Mouse (Mus musculus) cerebellum, adult 9-10 months (tissue): ENCODE results near the gene Unc5cl.

Experiments
- DNase-seq: peaks from one replicate; pipeline ENCODE4 v3.0.0; 2022

Unc5cl gene

DNA sequence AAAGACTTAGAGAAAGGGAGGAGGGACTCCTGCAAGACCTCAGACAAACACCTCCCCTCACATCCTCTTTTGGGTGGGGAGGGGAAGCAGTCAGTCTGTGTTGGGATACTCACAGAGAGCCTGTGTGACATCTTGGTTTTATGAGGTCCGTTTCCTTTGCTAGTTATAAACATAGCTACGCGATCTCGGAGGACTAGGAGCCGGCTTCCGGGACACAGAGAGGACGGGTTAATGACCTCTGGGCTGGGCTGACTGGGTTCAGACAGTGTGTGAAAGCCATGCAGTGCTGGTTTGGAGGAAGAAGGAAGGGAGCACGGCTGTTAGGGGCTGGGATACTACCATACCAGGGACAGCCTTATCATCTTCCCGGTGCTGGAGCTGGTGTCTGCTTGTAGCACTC is 90.0 kb downstream of the Unc5cl start:
- DNase-seq: no peak

DNA sequence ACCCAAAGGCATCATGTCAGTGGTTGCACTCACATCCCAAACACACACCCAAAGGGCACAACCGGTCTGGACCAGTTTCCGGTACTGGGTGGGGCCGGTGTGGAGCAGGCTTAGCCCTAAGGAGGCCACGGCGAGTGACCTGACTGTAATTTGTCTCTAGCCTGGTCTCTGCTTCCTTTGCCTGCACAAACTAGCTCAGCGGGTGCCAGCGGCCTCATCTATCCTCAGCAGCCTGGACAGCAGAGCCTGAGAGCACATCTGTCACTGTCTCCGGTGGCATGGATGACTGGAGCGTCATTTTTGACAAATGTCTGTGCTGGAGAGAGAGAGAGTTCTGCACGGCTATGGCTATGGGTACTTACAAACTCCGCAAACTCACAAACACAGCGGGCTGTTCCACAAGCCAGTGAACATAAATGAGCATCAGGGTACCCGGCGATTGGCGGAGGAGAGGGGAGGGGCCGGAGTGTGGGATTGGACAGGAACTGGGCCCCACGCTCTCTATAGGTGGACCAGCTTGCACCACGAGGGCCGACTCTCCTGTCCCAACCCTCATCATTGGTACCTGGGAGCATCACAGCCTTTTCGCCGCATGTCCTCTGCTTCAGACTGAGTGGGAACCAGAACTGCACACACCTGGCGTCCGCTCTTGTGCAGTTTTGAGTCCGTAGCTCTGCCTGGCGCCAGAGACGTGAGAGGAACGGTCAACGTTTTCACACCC is 90.7 kb downstream of the Unc5cl start:
- DNase-seq: no peak

DNA sequence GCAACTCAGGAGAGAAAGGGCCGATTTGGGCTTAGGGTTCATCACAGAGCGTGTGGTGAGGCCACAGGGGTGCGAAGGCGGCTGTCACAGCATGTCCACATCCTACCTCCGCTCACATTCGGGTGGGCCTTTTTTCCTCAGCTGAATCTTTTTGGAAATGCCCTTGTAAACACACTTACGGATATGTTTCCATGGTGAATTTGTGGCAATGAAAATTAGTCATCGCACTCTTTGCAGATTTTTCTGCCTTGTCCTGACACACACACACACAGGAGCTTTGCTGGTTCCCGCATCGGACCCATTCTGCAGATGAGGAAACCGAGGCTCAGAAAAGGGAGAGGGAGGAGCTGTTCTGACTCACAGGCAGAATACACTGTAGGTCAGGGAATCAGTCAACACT is 91.3 kb downstream of the Unc5cl start:
- DNase-seq: no peak

DNA sequence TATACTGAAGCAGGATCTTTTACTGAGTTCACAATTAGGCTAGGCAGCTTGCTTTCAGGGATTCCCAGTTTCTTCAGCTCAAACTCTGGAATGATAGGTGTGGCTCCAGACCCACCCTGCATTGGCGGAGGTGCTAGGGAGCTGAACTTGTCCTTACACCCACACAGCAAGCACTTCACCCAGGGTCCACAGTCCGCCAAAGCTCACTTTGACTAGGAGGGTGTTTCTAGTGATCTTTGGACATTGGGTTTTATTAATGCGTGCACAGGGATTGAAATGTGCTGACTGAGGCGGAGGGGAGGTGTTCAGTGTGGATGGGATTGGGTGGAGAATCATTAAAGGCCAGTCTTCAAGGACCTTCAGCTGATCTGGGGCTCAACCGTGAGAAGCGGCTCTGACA is 93.0 kb downstream of the Unc5cl start:
- no peak for DNase-seq

DNA sequence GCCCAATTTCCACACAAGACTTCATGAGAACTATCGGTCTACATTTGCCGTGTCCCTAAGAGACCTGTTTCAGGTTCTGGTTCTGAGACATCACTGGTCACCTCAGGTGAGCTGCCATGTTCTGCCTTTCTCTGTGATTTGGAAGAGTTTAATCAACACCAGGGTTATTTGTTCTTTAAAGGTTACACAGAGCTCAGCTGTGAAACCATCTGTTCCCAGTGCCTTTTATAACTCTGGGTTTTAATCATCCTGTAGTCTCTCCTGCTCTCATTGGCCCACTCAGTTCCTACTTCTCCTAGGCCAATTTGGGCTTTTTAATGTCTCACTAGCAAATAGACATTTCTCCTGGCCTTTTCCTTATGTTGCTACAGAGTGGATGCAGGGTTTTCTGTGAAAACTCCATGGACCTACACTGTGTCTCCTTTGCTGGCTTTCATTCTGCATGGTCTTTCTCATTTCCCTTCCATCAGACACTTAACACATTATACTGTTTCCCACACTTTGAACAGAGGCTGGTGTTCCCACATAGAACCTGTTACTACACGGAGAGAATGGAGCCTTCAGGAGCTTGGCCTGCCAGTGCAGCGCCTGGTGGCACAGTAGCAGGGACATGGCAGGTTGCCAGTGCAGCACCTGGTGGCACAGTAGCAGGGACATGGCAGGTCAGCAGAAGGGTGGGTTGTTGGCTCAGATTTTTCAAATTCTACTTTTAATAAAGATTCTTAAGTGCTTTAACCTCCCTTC is 97.3 kb downstream of the Unc5cl start:
- peak; percentile 92 for DNase-seq

DNA sequence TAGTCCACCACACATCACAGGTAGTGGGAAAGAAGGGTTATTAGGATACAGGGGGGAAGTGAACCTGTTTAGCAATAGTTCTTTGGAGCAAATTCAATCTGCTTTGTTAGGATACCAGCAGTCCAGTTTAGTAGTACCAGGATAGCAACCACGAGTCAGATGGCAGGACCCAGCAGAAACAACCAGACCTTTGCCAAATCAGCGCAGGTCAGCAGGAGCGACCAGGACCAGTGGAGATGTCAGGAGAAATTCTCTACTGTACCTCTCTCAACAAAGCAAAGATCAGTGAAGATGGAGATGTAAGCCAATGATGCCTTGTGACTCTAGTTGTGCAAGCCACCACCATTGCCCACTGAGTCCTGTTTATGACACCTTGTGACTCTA is 97.8 kb downstream of the Unc5cl start:
- peak; percentile 78 for DNase-seq

DNA sequence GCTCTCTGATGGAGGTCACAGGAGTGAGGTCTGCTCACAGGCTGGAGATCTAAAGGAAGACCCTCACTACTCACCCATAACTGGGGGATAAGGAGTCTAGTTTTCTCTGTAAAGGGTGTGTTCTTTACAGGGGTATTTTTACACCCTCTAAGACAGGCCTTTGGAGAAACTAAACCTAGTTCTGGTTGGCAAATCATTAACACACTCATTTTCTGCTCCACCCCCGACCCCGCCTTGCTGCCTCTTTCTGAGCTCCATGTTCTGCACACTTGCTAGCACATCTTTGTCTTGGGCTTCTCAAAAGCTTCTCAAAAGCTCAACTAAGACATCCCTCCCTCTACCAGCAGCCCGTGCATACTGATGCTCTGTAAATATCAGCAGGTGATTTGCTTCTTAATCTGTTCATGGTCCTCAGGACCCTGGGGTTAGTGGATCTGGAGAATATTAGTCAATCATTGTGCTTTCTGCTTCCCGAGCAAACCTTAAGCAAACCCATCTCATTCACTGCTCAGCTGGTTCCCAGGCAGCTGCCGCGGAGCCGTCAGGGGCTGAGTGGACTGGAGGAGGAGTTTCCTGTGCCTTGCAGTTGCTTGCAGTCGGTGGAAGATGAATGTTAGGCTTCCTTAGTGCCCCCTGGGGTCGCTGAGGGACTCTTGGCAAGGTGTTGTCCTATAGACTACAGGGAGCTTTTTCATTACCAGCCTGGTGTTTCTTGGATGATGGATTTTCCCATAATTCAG is 101.7 kb downstream of the Unc5cl start:
- DNase-seq: no peak

DNA sequence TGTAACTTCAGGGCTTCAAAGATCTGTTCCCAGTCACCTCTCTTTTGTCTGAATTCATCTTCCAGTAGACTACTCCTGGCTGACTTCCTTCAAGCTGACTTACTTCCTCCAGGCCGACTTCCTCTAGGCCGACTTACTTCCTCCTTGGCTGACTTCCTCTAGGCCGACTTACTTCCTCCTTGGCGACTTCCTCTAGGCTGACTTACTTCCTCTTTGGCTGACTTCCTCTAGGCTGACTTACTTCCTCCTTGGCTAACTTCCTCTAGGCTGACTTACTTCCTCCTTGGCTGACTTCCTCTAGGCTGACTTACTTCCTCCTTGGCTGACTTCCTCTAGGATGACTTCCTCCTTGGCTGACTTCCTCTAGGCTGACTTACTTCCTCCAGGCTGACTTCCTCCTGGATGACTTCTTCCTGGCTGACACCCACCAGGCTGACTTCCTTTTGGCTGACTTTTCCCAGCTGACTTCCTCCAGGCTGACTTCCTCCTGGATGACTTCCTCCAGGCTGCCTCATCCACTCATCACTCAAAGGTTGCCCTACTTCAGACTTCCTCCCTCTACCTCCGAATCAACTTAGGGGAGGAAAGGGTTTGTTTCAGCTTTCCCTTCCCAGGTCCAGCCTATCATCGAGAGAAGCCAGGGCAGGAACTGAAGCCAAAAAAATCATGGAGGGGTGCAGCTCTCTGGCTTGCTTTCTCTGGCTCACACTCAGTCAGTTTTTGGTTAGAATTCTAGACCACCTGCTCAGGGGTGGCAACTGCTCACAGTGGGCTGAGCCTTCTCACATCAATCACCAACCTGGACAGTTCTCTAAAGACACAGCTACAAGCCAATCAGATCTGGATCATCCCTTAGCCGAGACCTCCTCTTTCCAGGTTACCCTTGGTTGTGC is 103.4 kb downstream of the Unc5cl start:
- DNase-seq: no peak

DNA sequence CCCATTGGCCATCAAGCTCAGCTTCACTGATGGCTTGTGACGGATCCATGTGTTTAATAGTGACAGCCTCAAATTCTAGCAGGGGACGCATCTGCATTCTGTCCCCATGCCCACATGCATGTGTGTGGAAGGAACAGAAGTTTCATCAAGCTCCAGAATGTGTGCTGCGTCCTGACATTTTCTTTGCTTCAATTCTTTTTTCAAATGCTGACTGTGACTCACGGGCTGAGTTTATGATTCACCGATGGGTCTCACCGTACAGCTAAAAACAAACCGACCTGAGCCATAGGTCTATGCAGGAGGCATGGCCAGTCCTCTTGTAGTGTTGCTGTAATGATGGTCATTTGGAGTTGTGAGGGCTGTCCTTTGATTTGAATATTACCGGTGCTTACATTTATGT is 110.2 kb downstream of the Unc5cl start:
- DNase-seq: no peak

DNA sequence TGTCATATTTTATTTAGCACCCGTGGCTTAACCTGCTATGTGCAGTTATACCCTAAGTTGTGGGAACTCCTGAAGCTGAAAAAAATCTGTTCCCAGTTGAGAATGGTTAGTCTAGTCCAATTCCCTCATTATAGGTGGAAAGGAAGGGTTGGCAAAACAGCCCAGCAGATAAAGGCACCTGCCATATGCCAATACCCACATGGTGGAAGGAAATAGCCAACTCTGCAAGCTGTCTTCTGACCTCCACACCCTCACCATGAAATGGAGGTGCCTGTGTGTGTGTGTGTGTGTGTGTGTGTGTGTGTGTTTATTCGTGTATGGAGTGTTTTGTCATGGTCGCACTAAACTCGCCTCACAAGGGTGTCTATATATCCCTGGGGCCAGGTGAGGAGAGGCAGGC is 115.0 kb downstream of the Unc5cl start:
- peak; percentile 58 for DNase-seq

DNA sequence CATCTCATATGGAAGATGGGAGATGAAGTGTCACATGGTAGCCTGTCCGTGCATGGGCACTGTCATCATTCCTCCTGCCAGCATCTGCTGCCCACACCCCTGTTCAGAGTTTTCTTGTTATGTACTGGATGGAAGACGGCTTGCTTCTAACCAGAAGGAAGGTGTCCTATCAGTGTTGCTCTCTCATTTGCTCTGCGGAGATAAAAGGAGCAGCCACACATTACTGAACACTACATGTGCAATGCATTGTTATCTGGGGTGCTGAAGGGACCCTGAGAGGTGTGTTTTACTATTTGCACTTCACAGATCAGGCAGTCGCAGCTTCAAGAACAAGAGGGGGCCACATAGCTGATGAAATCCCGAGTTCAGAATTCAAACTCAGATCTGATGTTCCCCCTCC is 126.5 kb downstream of the Unc5cl start:
- no peak for DNase-seq

DNA sequence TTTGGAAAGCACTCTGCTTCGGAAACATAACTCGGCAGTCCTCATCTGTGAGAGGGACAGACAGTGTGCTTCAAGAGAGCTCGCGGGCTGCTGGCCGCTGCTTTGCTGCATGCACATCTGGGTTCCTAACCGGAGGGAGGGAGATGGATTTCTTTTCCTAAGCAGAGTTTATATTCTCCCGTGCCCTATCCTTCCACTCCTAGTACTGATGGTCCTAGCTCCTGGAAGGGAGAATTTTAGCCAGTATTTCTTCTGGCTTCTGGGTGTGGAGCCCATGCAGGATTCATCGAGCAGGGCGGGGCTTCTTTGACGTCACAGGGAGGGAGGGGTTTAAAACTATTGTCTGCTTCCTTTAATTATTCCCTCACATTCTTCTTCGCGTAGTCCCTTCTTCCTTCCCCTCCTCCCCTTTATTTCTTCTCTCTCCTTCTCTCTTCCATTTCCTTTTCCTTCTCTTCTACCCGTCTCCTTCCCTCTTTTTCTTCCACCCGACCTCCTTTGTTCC is 127.8 kb downstream of the Unc5cl start:
- no peak for DNase-seq

DNA sequence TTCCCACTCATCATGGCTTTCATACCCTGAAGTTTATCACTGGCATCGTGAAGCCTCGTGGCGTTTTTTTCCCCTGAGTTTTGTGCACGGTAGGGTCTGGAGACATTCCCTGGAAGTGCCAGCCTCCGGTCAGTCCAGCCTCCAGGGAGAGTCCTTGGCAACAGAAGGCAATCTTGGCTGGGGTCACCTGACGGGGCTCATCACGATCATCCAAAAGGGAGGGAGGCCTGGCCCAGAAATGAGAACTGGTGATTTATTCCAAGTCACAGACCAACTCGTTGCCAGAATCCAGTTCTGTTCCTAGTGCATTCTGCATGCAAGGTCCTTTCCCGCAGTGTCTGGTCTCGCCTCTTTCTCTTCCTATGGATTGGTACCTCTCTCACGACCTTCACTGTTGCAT is 128.7 kb downstream of the Unc5cl start:
- DNase-seq: peak; percentile 69

DNA sequence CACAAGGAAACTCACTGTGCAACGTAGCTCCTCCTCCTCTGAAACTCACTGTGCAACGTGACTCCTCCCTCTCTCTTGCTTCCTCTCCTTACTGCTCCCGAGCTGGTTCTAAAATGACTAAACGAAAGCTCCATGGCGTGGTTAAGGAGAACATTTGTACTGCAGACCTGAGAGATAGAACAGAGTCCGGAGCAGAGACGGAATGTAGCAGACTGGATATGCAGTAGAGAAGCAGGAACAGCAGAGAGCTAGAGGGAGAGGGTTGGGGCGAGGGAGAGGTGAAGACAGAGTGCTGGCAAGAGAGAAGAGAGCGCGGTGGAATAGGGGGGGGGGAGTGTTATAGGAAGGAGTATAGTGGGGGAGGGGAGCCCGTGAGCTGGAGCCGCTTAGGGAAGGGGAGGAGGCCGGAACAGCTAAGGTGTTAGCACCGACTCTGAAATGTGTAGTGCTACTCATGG is 131.2 kb downstream of the Unc5cl start:
- no peak for DNase-seq

DNA sequence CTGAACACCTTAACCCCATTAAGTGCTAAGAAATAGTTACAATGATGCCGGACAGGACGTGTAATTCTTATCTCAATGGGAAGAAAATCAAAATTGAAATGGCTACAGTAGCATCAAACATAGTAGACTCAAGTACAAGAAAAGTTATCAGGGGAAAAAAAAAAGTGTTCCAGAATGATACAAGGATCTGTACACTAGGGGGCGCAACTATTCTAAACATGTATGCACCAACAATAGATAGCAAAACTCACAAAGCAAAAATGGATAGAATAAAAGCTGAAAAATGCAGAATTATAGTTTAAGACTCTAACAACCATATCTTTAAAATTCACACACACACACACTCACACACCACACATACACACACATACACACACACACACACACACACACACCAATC is 134.0 kb downstream of the Unc5cl start:
- DNase-seq: no peak
